Mouse (Mus musculus): ENCODE measurements around the gene Fbxo28. TPM values are rescaled to one million over a fixed set of nuclear protein-coding genes. Genes with fewer than 3 reads are reported as not detected.
A peak's percentile ranks its signal among the peaks of the same experiment; 100 is the strongest.
"Not testable (repeated sequence)": the region's sequence is repeated elsewhere in the genome, so short reads cannot be mapped to it uniquely, and the experiment has no call there.

Gene Fbxo28
- polyA plus RNA-seq, 1 experiment from 2014 or later, result 33.0 TPM

GRCm38 (mm10) chr1:182290741-182291140 lies 50.7 kb downstream of the Fbxo28 start:
- not testable (repeated sequence) for ATAC-seq (ENCODE audit: insufficient read depth, low FRiP score, low TSS enrichment); H3K9ac ChIP-seq (ENCODE audit: low read length); H3K9me3 ChIP-seq (ENCODE audit: control insufficient read depth, low read length); H3K4me2 ChIP-seq (ENCODE audit: low read depth); H3K4me1 ChIP-seq (ENCODE audit: control insufficient read depth, insufficient read depth, low read length); DNase-seq (ENCODE audit: low spot score); H3K27ac ChIP-seq (ENCODE audit: low read depth, low read length); H3K27me3 ChIP-seq (ENCODE audit: control insufficient read depth, insufficient read depth, low read length); H3K4me3 ChIP-seq (ENCODE audit: low read depth, low read length); H3K36me3 ChIP-seq (ENCODE audit: control insufficient read depth, insufficient read depth, low read length)
- WGBS, result 87% methylated on average over 3 of the region's 3 CpGs

GRCm38 (mm10) chr1:182289781-182290180 lies 51.6 kb downstream of the Fbxo28 start:
- no peaks in the 10 kb centered on the region for H3K4me1 ChIP-seq (ENCODE audit: control insufficient read depth, insufficient read depth, low read length)
- WGBS, result 69% methylated on average over 2 of the region's 2 CpGs

GRCm38 (mm10) chr1:182288601-182289000 lies 52.8 kb downstream of the Fbxo28 start:
- Histone ChIP-seq H3K27ac (ENCODE audit: low read depth, low read length) (no peak overlapping the region), H3K4me3 (ENCODE audit: low read depth, low read length) (no peak overlapping the region), H3K4me2 (ENCODE audit: low read depth) (no peak overlapping the region), H3K9ac (ENCODE audit: low read length) (no peak overlapping the region), H3K9me3 (ENCODE audit: control insufficient read depth, low read length) (no peaks in the 10 kb centered on the region), H3K4me1 (ENCODE audit: control insufficient read depth, insufficient read depth, low read length) (no peaks in the 10 kb centered on the region), H3K27me3 (ENCODE audit: control insufficient read depth, insufficient read depth, low read length) (no peaks in the 10 kb centered on the region), H3K36me3 (ENCODE audit: control insufficient read depth, insufficient read depth, low read length) (no peaks in the 10 kb centered on the region)
- ATAC-seq (ENCODE audit: insufficient read depth, low FRiP score, low TSS enrichment) (no peak), DNase-seq (ENCODE audit: low spot score) (no peak)
- WGBS, result 63% methylated on average over 2 of the region's 2 CpGs

More at GRCm38 (mm10) chr1:182289781-182290180, 51.6 kb downstream of the Fbxo28 start:
- Histone ChIP-seq H3K27ac (ENCODE audit: low read depth, low read length) (no peak overlapping the region), H3K9me3 (ENCODE audit: control insufficient read depth, low read length) (no peaks in the 10 kb centered on the region), H3K9ac (ENCODE audit: low read length) (no peak overlapping the region), H3K4me3 (ENCODE audit: low read depth, low read length) (no peak overlapping the region), H3K36me3 (ENCODE audit: control insufficient read depth, insufficient read depth, low read length) (no peaks in the 10 kb centered on the region), H3K27me3 (ENCODE audit: control insufficient read depth, insufficient read depth, low read length) (no peaks in the 10 kb centered on the region), H3K4me2 (ENCODE audit: low read depth) (no peak overlapping the region)
- ATAC-seq (ENCODE audit: insufficient read depth, low FRiP score, low TSS enrichment) (no peak), DNase-seq (ENCODE audit: low spot score) (no peak)

GRCm38 (mm10) chr1:182287781-182288180 lies 53.6 kb downstream of the Fbxo28 start:
- no peaks in the 10 kb centered on the region for H3K4me1 ChIP-seq (ENCODE audit: control insufficient read depth, insufficient read depth, low read length)
- no peak for DNase-seq (ENCODE audit: low spot score)
- H3K27me3 ChIP-seq (ENCODE audit: control insufficient read depth, insufficient read depth, low read length), result no peaks in the 10 kb centered on the region
- H3K27ac ChIP-seq (ENCODE audit: low read depth, low read length), result no peak overlapping the region
- no peak overlapping the region for H3K9ac ChIP-seq (ENCODE audit: low read length)
- ATAC-seq (ENCODE audit: insufficient read depth, low FRiP score, low TSS enrichment), result no peak
- no peak overlapping the region for H3K4me2 ChIP-seq (ENCODE audit: low read depth)
- WGBS, result 81% methylated on average over 7 of the region's 7 CpGs
- H3K9me3 ChIP-seq (ENCODE audit: control insufficient read depth, low read length), result no peaks in the 10 kb centered on the region
- H3K4me3 ChIP-seq (ENCODE audit: low read depth, low read length), result no peak overlapping the region
- H3K36me3 ChIP-seq (ENCODE audit: control insufficient read depth, insufficient read depth, low read length), result no peaks in the 10 kb centered on the region

GRCm38 (mm10) chr1:182284795-182285194 lies 56.6 kb downstream of the Fbxo28 start:
- 94% methylated on average over 2 of the region's 2 CpGs for WGBS
- no peak overlapping the region for H3K4me3 ChIP-seq (ENCODE audit: low read depth, low read length)
- H3K9ac ChIP-seq (ENCODE audit: low read length), result no peak overlapping the region
- DNase-seq (ENCODE audit: low spot score), result no peak
- ATAC-seq (ENCODE audit: insufficient read depth, low FRiP score, low TSS enrichment), result no peak
- peaks cover 10% of the 10 kb centered on the region for H3K4me1 ChIP-seq (ENCODE audit: control insufficient read depth, insufficient read depth, low read length)
- no peaks in the 10 kb centered on the region for H3K9me3 ChIP-seq (ENCODE audit: control insufficient read depth, low read length)
- no peak overlapping the region for H3K27ac ChIP-seq (ENCODE audit: low read depth, low read length)
- no peaks in the 10 kb centered on the region for H3K36me3 ChIP-seq (ENCODE audit: control insufficient read depth, insufficient read depth, low read length)
- no peaks in the 10 kb centered on the region for H3K27me3 ChIP-seq (ENCODE audit: control insufficient read depth, insufficient read depth, low read length)
- no peak overlapping the region for H3K4me2 ChIP-seq (ENCODE audit: low read depth)

GRCm38 (mm10) chr1:182283231-182283630 lies 58.2 kb downstream of the Fbxo28 start:
- ATAC-seq (ENCODE audit: insufficient read depth, low FRiP score, low TSS enrichment) (no peak), DNase-seq (ENCODE audit: low spot score) (no peak)
- H3K27me3 ChIP-seq (ENCODE audit: control insufficient read depth, insufficient read depth, low read length), result no peaks in the 10 kb centered on the region
- no peak overlapping the region for H3K27ac ChIP-seq (ENCODE audit: low read depth, low read length)
- peaks cover 10% of the 10 kb centered on the region for H3K4me1 ChIP-seq (ENCODE audit: control insufficient read depth, insufficient read depth, low read length)
- H3K9ac ChIP-seq (ENCODE audit: low read length), result no peak overlapping the region
- peaks cover 2% of the 10 kb centered on the region; the same call in 1 of the 2 replicates for H3K36me3 ChIP-seq (ENCODE audit: control insufficient read depth, insufficient read depth, low read length)
- H3K4me3 ChIP-seq (ENCODE audit: low read depth, low read length), result no peak overlapping the region
- 63% methylated on average over 7 of the region's 7 CpGs for WGBS
- peak overlapping the region; percentile 80; the same call in 1 of the 2 replicates for H3K4me2 ChIP-seq (ENCODE audit: low read depth)
- no peaks in the 10 kb centered on the region for H3K9me3 ChIP-seq (ENCODE audit: control insufficient read depth, low read length)

- H3K4me3 ChIP-seq (ENCODE audit: low read depth, low read length), result peak within 1 kb of the TSS; percentile 74
- H3K4me1 ChIP-seq (ENCODE audit: control insufficient read depth, insufficient read depth, low read length), result peaks cover 10% of the 10 kb centered on the region
- peaks cover 2% of the 10 kb centered on the region; the same call in 1 of the 2 replicates for H3K36me3 ChIP-seq (ENCODE audit: control insufficient read depth, insufficient read depth, low read length)
- H3K9ac ChIP-seq (ENCODE audit: low read length), result peak within 1 kb of the TSS; percentile 89
- peak within 1 kb of the TSS; percentile 87 for H3K27ac ChIP-seq (ENCODE audit: low read depth, low read length)
- peak; percentile 97 for DNase-seq (ENCODE audit: low spot score)
- H3K4me2 ChIP-seq (ENCODE audit: low read depth), result peak within 1 kb of the TSS; percentile 80
- peak; percentile 93 for ATAC-seq (ENCODE audit: insufficient read depth, low FRiP score, low TSS enrichment)
- H3K9me3 ChIP-seq (ENCODE audit: control insufficient read depth, low read length), result no peaks in the 10 kb centered on the region
- WGBS, result under 1% methylated on average over 91 of the region's 94 CpGs
- no peaks in the 10 kb centered on the region for H3K27me3 ChIP-seq (ENCODE audit: control insufficient read depth, insufficient read depth, low read length)
These were observed 59.0 kb downstream of the Fbxo28 start, which contains the start of gene Degs1 for GRCm38 (mm10) chr1:182282091-182283075. Gene Degs1, minus strand, starts transcription at chr1:182282804.

- no peak overlapping the region for H3K27ac ChIP-seq (ENCODE audit: low read depth, low read length)
- H3K9me3 ChIP-seq (ENCODE audit: control insufficient read depth, low read length), result no peaks in the 10 kb centered on the region
- 15% methylated on average over 9 of the region's 9 CpGs for WGBS
- H3K36me3 ChIP-seq (ENCODE audit: control insufficient read depth, insufficient read depth, low read length), result peaks cover 2% of the 10 kb centered on the region; the same call in 1 of the 2 replicates
- H3K9ac ChIP-seq (ENCODE audit: low read length), result no peak overlapping the region
- H3K4me2 ChIP-seq (ENCODE audit: low read depth), result peak overlapping the region; percentile 80
- peaks cover 10% of the 10 kb centered on the region for H3K4me1 ChIP-seq (ENCODE audit: control insufficient read depth, insufficient read depth, low read length)
- DNase-seq (ENCODE audit: low spot score), result peak; percentile 69
- peak overlapping the region; percentile 74 for H3K4me3 ChIP-seq (ENCODE audit: low read depth, low read length)
- no peaks in the 10 kb centered on the region for H3K27me3 ChIP-seq (ENCODE audit: control insufficient read depth, insufficient read depth, low read length)
- ATAC-seq (ENCODE audit: insufficient read depth, low FRiP score, low TSS enrichment), result no peak
These were observed 60.1 kb downstream of the Fbxo28 start for GRCm38 (mm10) chr1:182281251-182281711.

Data from neural tube, embryonic 11.5 days (tissue).